Mouse (Mus musculus): Measurements from ENCODE around the gene Nipsnap1. TPM values are rescaled to one million over a fixed set of nuclear protein-coding genes. Genes with fewer than 3 reads are reported as not detected.

Gene Nipsnap1
- total and polyA plus RNA-seq, 3 experiments, result 13.7 to 22.9 TPM; not detected in 1

DNA sequence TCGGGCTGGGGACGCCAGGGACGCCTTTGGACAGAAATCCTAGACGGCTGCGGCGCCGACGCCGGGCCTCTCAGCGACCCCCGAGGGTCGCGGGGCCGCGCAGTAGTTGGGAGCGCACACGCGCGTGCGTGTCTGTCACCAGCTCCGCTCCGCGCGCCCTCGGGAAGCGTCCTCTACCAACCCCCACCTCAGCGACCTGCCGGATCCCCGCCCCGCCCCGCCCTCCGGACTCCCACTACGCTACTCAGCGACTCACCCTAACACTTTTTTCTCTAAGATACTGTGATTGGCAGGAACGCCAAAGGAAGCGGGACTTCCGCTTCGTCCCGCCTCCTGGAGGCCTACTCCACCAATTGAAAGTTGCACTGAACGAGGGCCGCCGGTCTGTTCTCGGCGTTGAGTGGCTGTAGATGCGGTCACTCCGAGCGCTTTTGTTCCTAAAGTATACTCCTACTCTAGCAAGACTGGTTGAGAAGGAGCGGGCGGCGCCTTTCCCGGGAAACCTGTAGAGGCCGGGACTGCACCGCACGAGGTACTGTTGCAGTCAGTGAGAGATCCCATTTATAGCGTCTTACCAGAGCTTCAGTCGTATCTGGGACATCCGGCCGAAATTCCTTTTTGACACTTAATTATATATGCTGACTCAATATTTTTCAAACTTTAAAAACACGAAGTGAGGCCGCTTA lies 24.4 kb upstream of the Nipsnap1 start, which contains the start of gene Nf2 (continued):
- TF ChIP-seq NRF1 (IDR thresholded peaks at IDR 0.05; ENCODE audit: insufficient read depth, low read depth, low read length, poor library complexity, severe bottlenecking) (peak; percentile 66), ELF1 (IDR thresholded peaks at IDR 0.05; ENCODE audit: low read depth, low read length) (peak; percentile 94), USF1 (IDR thresholded peaks at IDR 0.05; ENCODE audit: low read depth, low read length) (no peak), MAZ (IDR thresholded peaks at IDR 0.05; ENCODE audit: low read depth, low read length) (peak; percentile 42; the same call in 1 of the 2 replicates), TAL1 (IDR thresholded peaks at IDR 0.05; ENCODE audit: low read length) (no peak), USF2 (IDR thresholded peaks at IDR 0.05; ENCODE audit: borderline replicate concordance in 1 of 2, insufficient read depth in 1 of 2, low read depth in 1 of 2, low read length in 2 of 2) (no peak), ZC3H11A (IDR thresholded peaks at IDR 0.05; ENCODE audit: low read depth, low read length) (no peak), CTCF (IDR thresholded peaks at IDR 0.05 in 2 of 3, conservative IDR thresholded peaks at IDR 0.05 in 1 of 3; ENCODE audit: control insufficient read depth in 1 of 3, insufficient read depth in 1 of 3, low read depth in 2 of 3, low read length in 3 of 3, poor library complexity in 1 of 3, severe bottlenecking in 1 of 3) (no peak), ZMIZ1 (IDR thresholded peaks at IDR 0.05; ENCODE audit: low read depth, low read length) (peak; percentile 65; the same call in 1 of the 2 replicates), MXI1 (IDR thresholded peaks at IDR 0.05; ENCODE audit: low read depth, low read length) (peak; percentile 92), MAFK (IDR thresholded peaks at IDR 0.05; ENCODE audit: borderline replicate concordance, low read depth, low read length) (peak; percentile 93), HCFC1 (IDR thresholded peaks at IDR 0.05; ENCODE audit: low read depth, low read length) (peak; percentile 94)

DNA sequence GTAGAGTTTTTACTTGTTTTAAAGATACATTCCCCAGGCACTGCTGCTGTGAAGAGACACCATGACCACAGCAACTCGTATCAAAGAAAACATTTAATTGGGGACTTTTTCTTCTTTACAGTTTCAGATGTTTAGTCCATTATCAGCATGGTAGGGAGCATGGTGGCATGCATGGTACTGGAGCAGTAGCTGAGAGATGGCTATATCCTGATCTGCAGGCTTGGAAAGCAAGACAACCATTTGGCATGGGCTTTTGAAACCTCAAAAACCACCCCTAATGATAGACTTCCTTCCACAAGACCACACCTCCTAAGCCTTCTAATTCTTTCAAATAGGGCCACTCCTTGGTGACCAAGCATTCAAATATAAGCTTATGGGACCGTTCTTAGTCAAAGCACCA lies 23.3 kb upstream of the Nipsnap1 start:
- peak; percentile 75 for DNase-seq (ENCODE audit: low read depth, low spot score)
- H3K9ac ChIP-seq (ENCODE audit: control insufficient read depth, low read depth, low read length, poor library complexity, severe bottlenecking), result peak overlapping the region; percentile 82
- no peaks in the 10 kb centered on the region for H3K9me3 ChIP-seq (replicated peaks; ENCODE audit: insufficient read depth, low read length)
- H3K36me3 ChIP-seq (ENCODE audit: control insufficient read depth in 1 of 2, insufficient read depth in 2 of 2, low read length in 2 of 2), result peaks cover 0 to 14% of the 10 kb centered on the region in 2 experiments; a peak in 2 of 4 replicates
- H3K79me2 ChIP-seq (ENCODE audit: control insufficient read depth, insufficient read depth, low read length, poor library complexity), result peaks cover 31% of the 10 kb centered on the region
- no peaks in the 10 kb centered on the region for H3K27me3 ChIP-seq (ENCODE audit: control insufficient read depth in 1 of 2, insufficient read depth in 2 of 2, low read length in 2 of 2)
- H3K27ac ChIP-seq (ENCODE audit: control insufficient read depth, low read depth, low read length), result peak overlapping the region; percentile 40; the same call in 1 of the 2 replicates
- peak overlapping the region in 1 of 2 experiments; percentile 77; a peak in 2 of 4 replicates for H3K4me3 ChIP-seq (ENCODE audit: control insufficient read depth in 1 of 2, insufficient read depth in 1 of 2, low read depth in 2 of 2, low read length in 2 of 2)
- H3K4me1 ChIP-seq (ENCODE audit: control insufficient read depth in 1 of 2, insufficient read depth in 2 of 2, low read length in 2 of 2), result peaks cover 0 to 11% of the 10 kb centered on the region in 2 experiments; a peak in 1 of 4 replicates
- 0 out of 2 replicates have a peak, but pooled peaks have one; percentile 24 for TF ChIP-seq GATA1 (IDR thresholded peaks at IDR 0.05; ENCODE audit: low read depth, low read length)
- no peak for TF ChIP-seq JUND (IDR thresholded peaks at IDR 0.05; ENCODE audit: low read depth, low read length)
- peak; percentile 12; the same call in 1 of the 2 replicates for TF ChIP-seq MXI1 (IDR thresholded peaks at IDR 0.05; ENCODE audit: low read depth, low read length)
- 0 out of 2 replicates have a peak, but pooled peaks have one; percentile 42 for TF ChIP-seq MYC (IDR thresholded peaks at IDR 0.05; ENCODE audit: low read depth, low read length)
- TF ChIP-seq MAX (IDR thresholded peaks at IDR 0.05; ENCODE audit: low read length), result 0 out of 2 replicates have a peak, but pooled peaks have one; percentile 10
